Mouse (Mus musculus): ENCODE results near the gene Mknk2. TPM values are rescaled to one million over a fixed set of nuclear protein-coding genes. Genes with fewer than 3 reads are reported as not detected.

Gene Mknk2
- total RNA-seq, 4 experiments from 2014 or later = 226 to 292 (median 253) TPM

DNA sequence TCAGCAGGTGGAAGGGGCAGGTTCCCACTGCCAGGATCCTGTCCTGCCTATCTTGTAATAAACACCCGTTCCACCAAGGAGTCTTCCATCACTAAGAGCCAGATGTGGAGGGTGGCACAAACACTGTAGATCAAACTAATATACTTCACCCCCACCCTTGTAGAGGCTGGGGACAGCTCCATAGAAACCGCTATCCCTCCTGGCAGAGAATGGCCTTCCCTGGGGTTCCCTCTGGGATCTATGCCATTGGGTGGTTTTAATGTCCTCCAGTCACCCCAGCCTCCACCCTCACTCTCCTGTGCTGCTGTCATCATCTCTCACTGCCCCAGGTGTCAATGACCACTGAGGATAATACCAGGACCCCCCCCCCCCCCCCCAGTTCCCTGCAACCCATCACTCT, 7.4 kb downstream of the Mknk2 start:
- DNase-seq (ENCODE audit: low spot score in 2 of 2) = no peak

DNA sequence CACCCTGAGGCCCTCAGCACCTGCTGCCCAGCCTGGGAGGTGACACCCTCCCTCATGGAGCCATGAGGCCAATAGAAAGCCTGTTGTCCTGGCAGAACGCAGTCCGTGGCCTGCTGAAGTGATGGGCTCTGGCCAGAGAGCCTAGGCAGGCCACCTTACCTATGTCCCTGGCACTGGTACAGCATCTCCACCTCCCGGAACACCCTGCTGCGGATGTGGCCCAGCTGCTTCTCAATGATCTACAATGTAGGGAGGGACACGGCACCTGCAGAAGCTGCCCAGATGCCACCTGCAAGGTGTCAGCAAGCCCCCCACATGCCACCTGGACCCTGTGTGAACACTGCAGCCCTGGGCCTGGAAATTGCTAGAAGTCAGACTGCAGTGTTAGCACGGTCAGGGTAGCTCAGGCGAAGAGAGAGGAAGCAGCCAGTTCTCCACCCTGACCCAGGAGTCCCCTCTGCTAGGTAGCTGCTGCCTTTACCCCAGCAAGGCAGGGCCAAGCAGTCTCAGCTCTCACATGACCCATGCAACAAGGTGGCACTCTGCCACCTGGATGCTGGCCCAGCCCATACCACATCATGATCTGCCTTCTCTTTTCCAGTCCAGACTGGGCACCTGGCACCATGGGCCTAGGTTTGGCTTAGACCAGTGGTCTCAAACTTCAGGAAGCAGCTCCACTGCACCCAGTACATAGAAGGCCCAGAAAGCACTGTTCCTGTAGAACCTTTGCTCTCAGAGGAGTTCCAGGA, 8.0 kb downstream of the Mknk2 start:
- DNase-seq (ENCODE audit: low spot score in 2 of 2) = peak; percentile 79 to 87

DNA sequence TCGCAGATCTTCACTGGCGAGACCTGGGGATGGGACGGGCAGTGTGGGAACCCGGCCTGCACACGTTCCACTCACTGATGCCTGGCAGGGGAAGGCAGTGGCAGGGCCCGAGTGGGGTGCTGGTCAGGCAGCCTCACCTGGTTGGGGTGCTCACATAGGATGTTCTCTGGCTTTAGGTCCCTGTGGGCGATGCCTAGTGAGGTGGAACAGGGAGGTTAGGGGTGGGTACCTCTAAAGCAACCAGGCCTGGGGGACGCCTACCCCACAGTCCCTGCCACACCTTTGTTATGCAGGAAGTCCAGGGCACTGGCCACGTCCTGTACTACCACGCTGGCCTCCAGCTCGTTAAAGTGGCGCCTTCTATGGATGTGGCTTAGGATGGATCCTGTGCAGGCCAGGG, 8.9 kb downstream of the Mknk2 start:
- DNase-seq (ENCODE audit: low spot score in 2 of 2) = no peak

DNA sequence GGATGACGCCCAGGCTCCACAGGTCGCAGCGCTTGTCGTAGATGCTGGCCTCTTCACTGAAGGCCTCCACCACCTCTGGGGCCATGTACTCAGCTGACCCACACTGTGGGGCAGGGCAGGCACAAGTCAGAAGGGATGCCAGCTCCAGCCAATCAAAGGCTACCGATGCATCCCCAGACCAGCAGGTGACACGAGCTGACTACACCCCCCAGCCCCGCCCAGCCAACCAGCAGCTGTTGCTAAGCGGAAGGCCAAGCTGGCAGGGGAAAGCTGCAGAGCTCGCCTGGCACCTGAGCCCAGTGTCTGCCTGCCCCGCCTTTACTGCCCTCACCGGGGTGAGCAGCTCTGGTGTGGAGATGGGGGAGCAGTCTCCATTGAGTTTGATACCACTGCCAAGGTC, 9.3 kb downstream of the Mknk2 start:
- DNase-seq (ENCODE audit: low spot score in 2 of 2) = peak; percentile 78 to 89

DNA sequence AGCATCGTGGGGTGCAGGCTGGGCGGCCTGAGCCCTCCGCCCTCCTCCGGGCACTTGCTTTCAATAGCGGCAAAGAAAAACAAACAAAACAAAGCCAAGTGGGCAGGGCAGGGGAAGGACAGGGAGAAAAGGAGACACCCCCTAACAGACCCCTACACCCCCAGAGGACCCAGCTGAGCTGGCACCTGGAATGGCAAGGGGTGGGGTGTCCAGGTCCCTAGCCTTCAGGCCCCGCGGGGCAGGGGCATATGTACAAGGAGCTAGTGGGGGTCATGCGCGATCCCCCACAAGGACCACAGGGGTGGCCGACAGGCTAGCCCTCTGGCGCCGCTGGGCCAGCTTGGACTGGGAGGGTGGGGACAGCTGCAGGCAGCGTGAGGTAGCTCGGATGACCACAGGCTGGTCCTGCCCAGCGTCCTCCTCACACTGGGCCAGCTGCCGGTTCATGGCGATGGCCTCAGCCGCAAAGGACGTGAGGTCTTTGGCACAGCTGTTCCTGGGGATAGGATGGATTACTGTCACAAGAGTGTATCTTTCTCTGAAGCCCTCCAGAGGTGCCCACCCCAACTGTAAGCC, 11.0 kb downstream of the Mknk2 start:
- DNase-seq (ENCODE audit: low spot score in 2 of 2) = peak in 1 of 2 experiments; percentile 67

DNA sequence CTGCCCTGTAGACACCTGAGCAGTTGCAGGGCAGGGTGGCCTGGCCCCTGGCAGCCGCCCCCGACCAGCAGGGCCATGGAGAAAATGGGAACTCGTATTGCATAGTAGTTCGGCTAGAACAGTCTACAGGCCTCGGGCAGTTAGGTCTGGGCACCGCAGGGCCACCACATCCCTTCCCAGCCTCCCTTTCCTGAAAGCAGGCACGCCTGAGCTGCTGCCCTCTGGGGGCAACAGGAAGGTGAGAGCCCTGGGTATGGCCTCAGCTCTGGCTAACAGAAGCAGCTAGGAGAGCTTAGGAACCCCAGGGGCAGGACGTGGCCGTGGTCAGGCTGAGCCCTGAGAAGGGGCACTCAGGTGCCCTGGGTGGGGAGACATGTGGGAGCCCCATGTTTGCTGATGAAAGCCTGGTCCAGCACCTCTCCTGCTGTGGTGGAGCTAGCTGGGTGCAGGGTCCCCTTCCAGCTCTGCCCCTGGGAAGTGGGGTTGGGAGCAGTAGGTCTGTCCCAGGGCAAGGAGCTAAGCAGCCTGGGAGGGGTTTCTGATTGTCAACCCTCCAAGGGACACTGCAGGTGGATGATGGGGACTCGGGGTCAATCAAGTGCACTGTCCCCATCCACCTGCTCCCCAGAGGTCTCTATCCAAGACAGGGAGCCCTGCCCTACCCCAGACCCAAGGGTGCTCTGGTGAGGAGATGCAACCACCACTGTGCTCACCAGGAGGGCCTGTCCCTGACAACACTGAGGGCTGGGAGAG, 11.8 kb downstream of the Mknk2 start:
- peak in 1 of 2 experiments; percentile 24 for DNase-seq (ENCODE audit: low spot score in 2 of 2)

DNA sequence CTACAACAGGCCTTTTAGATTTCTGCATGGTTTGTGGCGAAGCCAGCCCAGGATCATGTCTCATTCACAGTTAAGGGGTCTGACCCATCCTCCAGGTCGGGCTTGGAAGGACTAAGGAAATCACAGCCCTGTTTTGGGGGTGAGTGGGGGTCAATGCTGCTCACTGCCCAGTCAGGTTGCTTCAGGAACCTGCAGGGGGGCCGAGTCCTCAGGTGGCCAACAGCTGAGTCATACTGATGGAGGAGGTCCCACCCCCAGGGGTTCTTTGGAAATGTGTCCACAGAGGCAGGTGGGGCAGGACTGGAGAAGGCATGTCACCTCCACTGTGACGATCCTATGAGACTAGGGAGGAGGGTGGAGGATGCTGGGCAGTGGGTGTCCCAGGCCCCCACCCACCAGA, 12.5 kb downstream of the Mknk2 start:
- peak in 1 of 2 experiments; percentile 43 for DNase-seq (ENCODE audit: low spot score in 2 of 2)

DNA sequence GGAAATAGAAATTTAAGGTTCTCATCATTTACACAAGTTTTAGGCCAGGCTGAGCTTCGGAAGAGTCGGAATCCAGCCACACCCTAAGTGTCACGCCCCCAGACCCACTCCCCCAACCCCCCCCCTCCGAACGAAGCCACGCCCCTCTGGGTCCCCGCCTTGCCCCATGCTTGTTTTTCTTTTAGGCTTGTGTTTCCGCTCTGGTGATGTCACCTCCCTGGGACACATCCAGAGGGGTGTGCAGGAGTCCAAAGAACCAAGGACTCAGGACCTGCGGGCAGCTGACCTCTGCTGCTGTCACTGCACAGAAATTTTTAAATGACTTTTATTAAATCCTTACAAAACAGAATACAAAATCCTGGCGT, 12.9 kb downstream of the Mknk2 start:
- DNase-seq (ENCODE audit: low spot score in 2 of 2) = peak; percentile 83

DNA sequence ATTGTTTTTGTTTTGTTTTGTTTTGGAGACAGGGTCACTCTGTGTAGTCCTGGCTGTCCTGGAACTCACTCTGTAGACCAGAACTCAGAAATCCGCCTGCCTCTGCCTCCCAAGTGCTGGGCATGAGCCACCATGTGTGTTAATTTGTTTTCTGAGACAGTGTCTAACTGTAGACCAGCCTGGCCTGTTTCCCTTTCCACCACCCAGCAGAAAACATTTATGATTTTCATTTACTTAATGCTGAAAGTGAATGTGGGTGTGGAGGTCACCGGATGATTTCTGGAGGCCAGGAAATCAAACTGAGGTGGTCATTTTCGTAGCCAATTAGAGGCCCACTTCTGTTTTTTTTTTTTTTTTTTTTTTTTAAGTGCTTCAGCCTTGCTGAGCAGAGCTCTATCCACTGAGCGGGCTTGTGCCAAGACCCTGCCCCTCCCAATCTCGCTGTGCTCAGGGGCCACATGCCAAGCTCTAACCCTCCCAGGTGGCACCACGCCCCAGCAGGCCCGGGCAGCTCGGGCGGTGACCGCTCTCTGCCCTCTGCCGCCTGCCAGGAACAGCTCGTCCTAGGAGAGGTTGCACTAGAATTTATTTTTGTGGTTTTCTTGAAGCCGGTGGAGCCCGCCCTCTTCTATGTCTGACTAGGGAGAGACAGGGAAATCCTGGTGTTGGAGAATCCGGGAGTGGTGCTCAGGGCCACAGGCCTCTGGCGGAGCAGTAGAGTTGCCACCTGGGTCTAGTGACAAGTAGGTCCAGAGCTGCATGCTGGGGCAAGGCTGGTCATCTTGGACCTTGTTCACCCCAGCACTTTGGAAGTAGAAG, 13.5 kb downstream of the Mknk2 start:
- DNase-seq (ENCODE audit: low spot score in 2 of 2) = peak; percentile 92 to 94

DNA sequence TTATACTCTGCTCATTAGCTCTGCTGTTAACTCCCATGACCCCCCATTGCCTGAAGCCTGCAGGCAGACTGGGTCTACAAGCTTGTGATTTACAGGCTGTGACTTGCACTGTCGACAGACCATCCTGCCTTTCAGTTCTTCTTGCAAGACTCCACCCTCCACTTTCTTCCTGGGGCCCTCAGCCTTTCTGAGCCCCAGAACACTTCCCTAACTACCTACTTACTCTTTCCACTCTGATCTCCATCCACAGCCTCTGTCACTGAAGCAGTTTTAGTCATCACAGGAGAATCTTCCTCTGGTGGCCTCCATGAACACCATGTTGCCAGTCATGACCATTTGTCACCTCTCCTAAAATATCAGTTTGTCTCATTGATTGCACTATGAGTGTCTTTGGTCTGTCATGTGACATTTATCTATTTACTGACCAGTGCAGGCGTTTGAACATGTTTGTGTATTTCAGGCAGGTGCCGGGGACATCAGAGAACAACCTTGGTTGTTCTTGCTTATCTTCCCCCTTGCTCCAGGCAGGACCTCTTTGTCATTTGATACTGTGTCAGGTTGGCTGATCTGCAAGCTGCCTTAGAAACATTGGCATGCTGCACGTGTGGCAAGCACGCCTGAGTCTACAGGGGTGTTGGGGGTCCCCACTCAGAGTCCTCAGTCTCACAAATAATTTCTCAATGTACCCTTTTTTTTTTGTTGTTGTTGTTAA, 14.3 kb downstream of the Mknk2 start:
- DNase-seq (ENCODE audit: low spot score in 2 of 2) = no peak

DNA sequence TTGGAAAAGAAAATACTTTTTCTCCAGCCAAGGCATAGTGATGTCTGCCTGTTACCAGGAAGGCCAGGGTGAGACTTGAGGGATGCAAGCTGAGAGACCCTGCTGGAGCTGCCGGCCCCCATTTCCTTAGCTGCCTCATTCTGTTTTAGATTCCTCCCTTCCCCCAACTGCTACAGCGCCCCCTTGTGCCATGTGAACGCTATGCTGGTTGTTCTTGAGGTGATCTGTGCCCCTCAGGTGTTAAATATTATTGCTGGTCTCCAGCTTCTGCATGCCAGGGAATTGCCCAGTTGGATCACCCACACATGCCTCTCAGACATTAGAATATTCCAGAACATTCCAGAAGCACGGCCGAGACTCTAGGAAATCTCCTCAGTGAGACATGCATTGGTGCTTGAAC, 16.8 kb downstream of the Mknk2 start:
- no peak for DNase-seq (ENCODE audit: low spot score in 2 of 2)

DNA sequence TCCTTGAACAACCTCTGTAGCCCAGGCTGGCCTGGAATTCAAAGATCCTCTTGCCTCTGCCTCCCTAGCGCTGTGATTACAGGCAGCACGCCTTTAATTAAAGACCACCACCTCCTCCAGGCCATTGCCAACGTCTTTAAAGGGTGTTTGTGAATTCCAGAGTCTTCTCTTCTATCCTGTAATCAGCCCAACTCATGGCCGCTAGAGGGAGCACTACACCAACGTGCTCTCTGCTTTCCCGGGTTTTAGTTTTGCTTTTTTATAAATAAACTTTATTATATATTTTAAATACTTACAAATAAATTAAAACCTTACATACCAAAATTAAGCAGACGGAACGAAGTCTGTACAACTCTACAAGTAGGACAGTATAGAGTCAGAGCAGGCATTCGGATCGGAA, 18.7 kb downstream of the Mknk2 start:
- DNase-seq (ENCODE audit: low spot score in 2 of 2) = peak in 1 of 2 experiments; percentile 58

DNA sequence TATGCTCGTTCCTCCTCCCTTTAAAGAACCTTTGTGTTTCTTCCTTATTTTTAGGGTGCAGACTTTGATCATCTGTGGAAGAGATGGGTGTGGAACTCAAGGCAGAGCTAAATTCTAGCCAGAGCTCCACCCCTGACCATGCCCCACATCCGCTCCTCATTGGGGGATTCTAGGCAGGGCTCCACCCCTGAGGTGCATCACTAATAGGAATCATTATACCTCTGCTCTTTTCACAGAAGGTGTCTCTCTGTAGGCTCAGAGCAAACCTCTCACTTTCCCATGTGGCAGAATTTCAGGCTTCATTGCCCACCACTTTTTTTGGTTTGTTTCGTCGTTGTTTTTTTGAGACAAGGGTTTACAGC, 19.1 kb downstream of the Mknk2 start:
- no peak for DNase-seq (ENCODE audit: low spot score in 2 of 2)

DNA sequence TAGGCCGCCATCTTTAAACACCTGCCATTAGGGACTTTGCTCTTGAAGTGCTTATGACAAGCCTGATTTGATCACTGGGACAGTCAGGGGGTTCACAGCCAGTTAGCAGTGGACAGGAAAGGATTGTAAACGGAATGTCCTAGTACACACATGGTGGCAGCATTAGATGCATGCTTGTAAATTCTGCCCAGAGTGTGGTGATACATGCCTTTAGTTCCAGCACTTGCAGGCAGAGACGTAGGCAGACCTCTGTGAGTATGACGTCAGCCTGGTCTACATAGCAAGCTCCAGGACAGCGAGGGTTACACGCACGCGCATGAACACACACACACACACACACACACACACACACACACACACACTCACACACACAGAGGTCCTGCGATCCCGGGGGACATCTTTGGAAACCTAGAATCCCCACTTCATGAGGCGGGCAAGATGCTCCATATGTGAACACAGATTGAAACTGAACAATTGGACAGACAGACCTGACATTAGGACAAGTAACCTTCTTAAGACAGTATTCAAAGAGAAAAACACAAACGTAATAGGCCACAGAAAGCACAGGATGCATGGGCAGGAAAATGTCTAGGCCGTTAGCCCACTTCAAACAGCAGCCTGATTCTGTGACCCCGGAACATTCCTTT, 19.6 kb downstream of the Mknk2 start:
- no peak for DNase-seq (ENCODE audit: low spot score in 2 of 2)

DNA sequence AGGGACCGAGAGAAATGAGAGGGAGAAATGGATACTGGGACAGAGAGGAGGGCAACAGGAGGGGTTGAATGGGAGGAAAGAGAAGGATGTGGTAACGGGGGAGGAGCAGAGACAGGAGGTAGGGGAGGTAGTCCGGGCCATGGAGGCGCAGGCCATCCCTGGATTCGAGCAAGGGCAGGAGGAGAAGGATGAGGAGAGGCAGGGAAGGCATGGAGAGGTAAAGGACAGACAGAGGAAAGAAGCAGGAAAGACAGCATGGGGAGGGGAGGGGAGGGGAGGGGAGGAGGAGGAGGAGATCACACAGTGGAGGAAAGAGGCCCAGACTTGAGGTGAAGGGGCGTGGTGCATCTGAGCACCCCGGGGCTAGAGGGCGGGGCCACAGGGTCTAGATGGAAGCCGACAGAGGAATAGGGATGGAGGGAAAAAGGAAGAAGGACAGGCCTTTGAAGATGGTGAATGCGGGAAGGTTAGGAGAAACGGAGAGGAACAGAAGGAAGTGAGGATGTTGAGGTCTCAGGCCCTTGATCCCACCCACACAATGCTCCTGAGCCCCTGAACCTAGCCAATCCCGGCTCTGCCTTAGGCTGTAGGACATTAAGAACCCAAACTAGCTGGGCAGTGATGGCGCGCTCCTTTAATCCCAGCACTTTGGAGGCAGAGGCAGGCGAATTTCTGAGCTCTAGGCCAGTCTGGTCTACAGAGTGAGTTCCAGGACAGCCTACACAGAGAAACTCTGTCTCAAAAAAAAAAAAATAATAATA, 20.9 kb downstream of the Mknk2 start, which contains the start of gene Btbd2:
TSS of gene Btbd2 (minus strand) at position 209 of the 761 bp plus-strand sequence.
- no peak for DNase-seq (ENCODE audit: low spot score in 2 of 2)

DNA sequence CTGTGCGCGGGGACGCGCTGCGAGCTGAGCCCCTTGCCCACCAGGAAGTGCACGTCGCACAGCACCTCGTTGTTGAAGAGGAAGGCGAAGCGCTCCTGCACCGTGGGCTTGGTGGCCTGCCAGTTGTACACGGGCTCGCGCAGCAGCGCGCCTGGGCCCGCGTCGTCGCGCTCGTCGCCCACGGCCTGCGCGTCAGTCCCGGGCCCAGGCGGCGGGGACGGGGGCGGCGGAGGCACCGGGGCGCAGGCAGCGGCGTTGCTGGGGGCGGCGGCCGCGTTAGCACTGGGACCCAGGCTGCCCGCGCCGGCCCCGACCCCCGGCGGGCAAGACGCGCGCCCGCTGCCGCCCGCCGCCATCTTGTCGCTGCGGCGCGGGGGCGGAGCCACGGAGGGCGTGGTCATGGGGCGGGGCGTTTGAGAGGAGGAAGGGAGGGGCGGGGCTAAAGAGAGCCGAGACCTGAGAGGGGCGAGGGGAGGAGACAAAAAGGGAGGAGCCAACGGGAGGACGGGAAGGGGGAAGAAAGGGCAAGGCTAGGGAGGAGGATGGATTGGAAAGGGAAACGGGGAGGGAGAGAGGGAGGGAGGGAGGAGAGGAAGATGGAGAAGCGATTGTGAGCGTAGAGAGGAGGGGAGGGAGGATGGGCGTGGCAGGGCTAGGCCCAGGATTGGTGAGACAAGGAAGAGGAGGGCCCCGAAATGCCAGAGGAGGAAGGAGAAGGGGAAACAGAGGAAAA, 21.6 kb downstream of the Mknk2 start:
- peak; percentile 94 to 95 for DNase-seq (ENCODE audit: low spot score in 2 of 2)

DNA sequence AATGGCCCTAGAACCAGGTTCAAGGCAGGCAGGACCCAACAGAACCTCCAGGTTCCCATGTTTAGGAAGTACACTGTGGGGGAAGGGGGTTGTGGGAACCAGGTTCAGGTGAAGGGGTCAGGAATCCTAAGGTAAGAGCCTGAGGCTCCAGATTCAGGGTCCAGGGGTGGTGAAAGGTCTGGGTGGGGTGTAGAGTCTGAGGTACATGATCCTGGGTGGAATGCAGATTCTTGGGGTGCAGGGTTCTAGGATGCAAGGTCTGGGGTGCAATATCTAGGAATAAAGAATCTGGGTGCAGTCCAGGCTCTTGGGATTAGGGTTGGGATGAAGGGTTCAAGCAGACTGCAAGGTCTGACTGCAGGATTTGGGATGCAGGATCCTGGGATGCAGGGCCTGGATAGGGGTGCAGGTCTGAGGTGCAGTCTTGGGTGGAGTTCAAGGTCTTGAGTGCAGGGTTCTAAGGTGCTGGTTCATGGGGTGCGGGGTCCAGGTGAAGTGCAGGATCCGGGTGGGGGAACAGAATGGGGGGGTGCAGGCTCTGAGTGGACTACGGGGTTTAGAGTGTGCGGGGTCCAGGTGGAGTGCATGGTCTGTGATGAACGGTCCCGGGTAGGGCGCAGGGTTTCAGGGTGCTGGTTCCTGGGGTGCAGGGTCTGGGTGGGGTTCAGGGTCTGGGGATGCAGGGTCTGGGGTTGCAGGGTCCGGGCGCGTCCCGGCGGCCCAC, 22.3 kb downstream of the Mknk2 start:
- no peak for DNase-seq (ENCODE audit: low spot score in 2 of 2)

DNA sequence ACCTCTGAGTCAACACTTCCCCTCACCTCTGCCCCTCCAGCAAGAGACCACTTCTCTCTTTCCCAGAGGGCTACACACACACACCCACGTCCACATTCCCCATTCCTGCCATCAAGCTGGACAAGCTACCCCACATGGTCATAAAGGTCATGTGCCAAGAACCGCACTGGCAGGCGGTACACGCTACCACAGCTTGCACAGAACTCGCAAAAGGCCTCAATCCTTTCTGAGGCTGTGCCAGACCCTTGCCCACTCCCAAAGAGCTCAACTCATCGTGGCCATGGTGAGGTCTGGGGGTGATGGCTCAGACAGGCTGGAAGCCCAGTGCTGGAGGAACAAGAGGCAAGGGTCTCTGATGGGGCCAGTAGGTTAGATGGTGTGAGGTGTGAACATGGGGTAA, 23.0 kb downstream of the Mknk2 start:
- DNase-seq (ENCODE audit: low spot score in 2 of 2) = no peak

Measured in gastrocnemius, adult 8-10 months (tissue).